Mouse (Mus musculus): ENCODE data around the gene Brd4. TPM values are rescaled to one million over a fixed set of nuclear protein-coding genes. Genes with fewer than 3 reads are reported as not detected.

Brd4 gene
- polyA plus RNA-seq, 1 experiment from 2014 or later: 130 TPM

Other genes starting within 250 kb of the Brd4 start
- 67.7 and 70.7 TPM in 2 replicates for gene Rrp1b, start 248.6 kb downstream of the Brd4 start, polyA plus RNA-seq (2014; fragmentation: Nextera tagmentation; extraction: Ambion mirVana)
- gene Hsf2bp, start 248.4 kb downstream of the Brd4 start, polyA plus RNA-seq (2014; fragmentation: Nextera tagmentation; extraction: Ambion mirVana): 0.31 and 0.44 TPM in 2 replicates
- gene Notch3, start 117.9 kb downstream of the Brd4 start, polyA plus RNA-seq (2014; fragmentation: Nextera tagmentation; extraction: Ambion mirVana): 26.8 and 30.2 TPM in 2 replicates
- 0.13 and 0.23 TPM in 2 replicates for gene Ephx3, start 95.2 kb downstream of the Brd4 start, polyA plus RNA-seq (2014; fragmentation: Nextera tagmentation; extraction: Ambion mirVana)
- gene Akap8, start 36.5 kb upstream of the Brd4 start, polyA plus RNA-seq (2014; fragmentation: Nextera tagmentation; extraction: Ambion mirVana): 70.5 and 78.4 TPM in 2 replicates
- 81.4 and 82.2 TPM in 2 replicates for gene Akap8l, start 65.9 kb upstream of the Brd4 start, polyA plus RNA-seq (2014; fragmentation: Nextera tagmentation; extraction: Ambion mirVana)
- 55.2 and 56.2 TPM in 2 replicates for gene Wiz, start 104.7 kb upstream of the Brd4 start, polyA plus RNA-seq (2014; fragmentation: Nextera tagmentation; extraction: Ambion mirVana)
- gene Rasal3, start 118.9 kb upstream of the Brd4 start, polyA plus RNA-seq (2014; fragmentation: Nextera tagmentation; extraction: Ambion mirVana): 0.21 and 0.47 TPM in 2 replicates
- gene Pglyrp2, start 139.4 kb upstream of the Brd4 start, polyA plus RNA-seq (2014; fragmentation: Nextera tagmentation; extraction: Ambion mirVana): 0.11 TPM in 1 of 2 replicates, not detected in the other
- 0.28 and 0.33 TPM in 2 replicates for gene Cyp4f39, start 168.0 kb upstream of the Brd4 start, polyA plus RNA-seq (2014; fragmentation: Nextera tagmentation; extraction: Ambion mirVana)
- gene Cyp4f17, start 221.3 kb upstream of the Brd4 start, polyA plus RNA-seq (2014; fragmentation: Nextera tagmentation; extraction: Ambion mirVana): 6.6 and 7.9 TPM in 2 replicates

Data from forebrain, embryonic 11.5 days (tissue).